Mouse (Mus musculus) cerebellum, postnatal 10 days (tissue): ENCODE data around the gene Arpc1b.
"Not testable (repeated sequence)": the region's sequence is repeated elsewhere in the genome, so short reads cannot be mapped to it uniquely, and the experiment has no call there.

Experiments
- DNase-seq, 2 experiments: peaks; one replicate each; pipeline ENCODE4 v3.0.0; 2021; ENCODE audit warnings: mixed read lengths in 2 of 2

The Arpc1b gene

GRCm38 (mm10) chr5:145114606-145115473 lies 825 bp downstream of the Arpc1b start:
- DNase-seq = peak; percentile 61 to 68

- DNase-seq = no peak
Observed at GRCm38 (mm10) chr5:145115736-145116135, 1.7 kb downstream of the Arpc1b start.

- DNase-seq = no peak
Observed at GRCm38 (mm10) chr5:145116316-145116715, 2.3 kb downstream of the Arpc1b start.

GRCm38 (mm10) chr5:145116916-145117315 lies 2.9 kb downstream of the Arpc1b start:
- peak; percentile 77 to 83 for DNase-seq

GRCm38 (mm10) chr5:145118005-145118404 lies 4.0 kb downstream of the Arpc1b start:
- no peak for DNase-seq

- no peak for DNase-seq
Observed at GRCm38 (mm10) chr5:145118461-145118860, 4.4 kb downstream of the Arpc1b start.

- DNase-seq = no peak
Observed at GRCm38 (mm10) chr5:145119385-145119784, 5.4 kb downstream of the Arpc1b start.

- DNase-seq = no peak
Observed at GRCm38 (mm10) chr5:145120921-145121320, 6.9 kb downstream of the Arpc1b start.

- DNase-seq = no peak
Observed at GRCm38 (mm10) chr5:145123396-145123795, 9.4 kb downstream of the Arpc1b start.

GRCm38 (mm10) chr5:145126580-145126979 lies 12.6 kb downstream of the Arpc1b start:
- no peak for DNase-seq

- DNase-seq = peak in 1 of 2 experiments; percentile 37
Observed at GRCm38 (mm10) chr5:145129124-145129523, 15.1 kb downstream of the Arpc1b start.

GRCm38 (mm10) chr5:145129773-145130172 lies 15.8 kb downstream of the Arpc1b start:
- not testable (repeated sequence) for DNase-seq

GRCm38 (mm10) chr5:145130191-145130590 lies 16.2 kb downstream of the Arpc1b start:
- no peak for DNase-seq

- DNase-seq = no peak
Observed at GRCm38 (mm10) chr5:145130995-145131394, 17.0 kb downstream of the Arpc1b start.

GRCm38 (mm10) chr5:145133275-145133674 lies 19.3 kb downstream of the Arpc1b start:
- not testable (repeated sequence) for DNase-seq

- peak; percentile 30 to 45 for DNase-seq
Observed at GRCm38 (mm10) chr5:145138836-145139235, 24.8 kb downstream of the Arpc1b start.

- peak; percentile 97 to 98 for DNase-seq
Observed at GRCm38 (mm10) chr5:145139571-145140519, 25.8 kb downstream of the Arpc1b start, which contains the start of the genes Pdap1 and Bud31. Gene Pdap1, minus strand, starts transcription at chr5:145140238. Gene Bud31, plus strand, starts transcription at chr5:145140362.

GRCm38 (mm10) chr5:145140611-145141010 lies 26.6 kb downstream of the Arpc1b start:
- peak in 1 of 2 experiments; percentile 22 for DNase-seq

GRCm38 (mm10) chr5:145147748-145148147 lies 33.7 kb downstream of the Arpc1b start:
- DNase-seq = no peak

GRCm38 (mm10) chr5:145149294-145149693 lies 35.3 kb downstream of the Arpc1b start:
- DNase-seq = no peak

- no peak for DNase-seq
Observed at GRCm38 (mm10) chr5:145152690-145153089, 38.7 kb downstream of the Arpc1b start.

GRCm38 (mm10) chr5:145161361-145161760 lies 47.3 kb downstream of the Arpc1b start:
- no peak for DNase-seq

- no peak for DNase-seq
Observed at GRCm38 (mm10) chr5:145164710-145165109, 50.7 kb downstream of the Arpc1b start.
